Mouse (Mus musculus): Measurements from ENCODE around the gene Pcdh19. TPM values are rescaled to one million over a fixed set of nuclear protein-coding genes. Genes with fewer than 3 reads are reported as not detected.
A peak's percentile ranks its signal among the peaks of the same experiment; 100 is the strongest.
"Not testable (repeated sequence)": the region's sequence is repeated elsewhere in the genome, so short reads cannot be mapped to it uniquely, and the experiment has no call there.

Pcdh19 gene
- 0.39 and 0.62 TPM in 2 replicates for polyA plus RNA-seq (2015; fragmentation: Nextera tagmentation; extraction: Ambion mirVana)

DNA sequence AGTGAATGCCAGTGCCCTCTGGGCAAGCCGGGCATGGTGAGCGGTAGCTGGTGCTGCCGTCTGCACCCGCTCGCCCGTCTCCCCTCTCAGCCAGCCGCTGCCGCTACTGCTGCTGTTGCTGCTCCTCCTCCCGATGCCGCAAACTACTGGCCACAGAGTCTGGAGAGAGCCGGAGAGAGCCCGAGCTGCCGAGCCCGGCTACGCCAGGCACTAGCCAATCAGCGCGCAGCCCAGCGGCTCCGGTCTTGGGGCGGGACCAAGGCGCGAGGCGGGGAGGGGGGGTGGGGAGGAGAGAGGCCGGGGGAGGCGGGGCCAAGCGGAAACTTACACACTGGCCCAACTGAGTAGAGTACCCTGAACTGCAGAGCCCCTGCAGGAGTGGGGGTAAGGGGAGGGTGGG is at the start of gene Pcdh19:
Gene Pcdh19 (minus strand): TSS at position 148 of the 400 bp plus-strand sequence.
- Histone ChIP-seq H3K27ac (ENCODE audit: low read length) (no peak within 1 kb of the TSS), H3K4me3 (ENCODE audit: low read depth, low read length) (peak within 1 kb of the TSS; percentile 43), H3K9ac (replicated peaks; ENCODE audit: low read depth) (no peak within 1 kb of the TSS), H3K9me3 (ENCODE audit: low read length) (no peaks in the 10 kb centered on the region), H3K4me2 (replicated peaks; ENCODE audit: low read depth, low read length) (peak within 1 kb of the TSS; percentile 73), H3K27me3 (replicated peaks; ENCODE audit: insufficient read depth, low read length) (0 out of 2 replicates have a peak, but pooled peaks cover 13% of the 10 kb centered on the region), H3K4me1 (ENCODE audit: insufficient read depth, low read depth, low read length) (no peaks in the 10 kb centered on the region), H3K36me3 (ENCODE audit: insufficient read depth, low read length) (no peaks in the 10 kb centered on the region)
- peak; percentile 80 for DNase-seq (ENCODE audit: low spot score)
- TF ChIP-seq CTCF (IDR thresholded peaks at IDR 0.05) (no peak), EP300 (IDR thresholded peaks at IDR 0.05) (no peak)
- 10% methylated on average over 11 of the region's 26 CpGs for WGBS
- peak; percentile 95 for ATAC-seq

DNA sequence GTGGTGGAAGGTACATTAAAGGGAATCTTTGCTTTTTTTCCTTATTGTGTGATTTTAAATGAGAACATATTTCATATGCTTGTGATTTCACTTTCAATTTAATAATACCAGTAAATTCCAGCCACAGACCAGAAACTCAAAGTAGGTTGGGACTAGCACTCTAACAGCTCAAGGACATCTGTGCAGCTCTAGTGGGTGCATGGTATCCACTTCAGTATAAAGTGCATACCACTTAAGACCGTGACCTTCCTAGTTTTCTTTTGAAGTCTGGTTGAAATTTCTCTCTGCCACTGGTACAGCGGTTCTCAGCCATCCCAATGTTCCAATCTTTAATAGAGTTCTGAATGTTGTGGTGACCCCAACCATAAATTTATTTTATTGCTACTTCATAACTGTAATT is 47.1 kb upstream of the Pcdh19 start:
- DNase-seq (ENCODE audit: low spot score), result peak; percentile 65
- 0 out of 2 replicates have a peak overlapping the region, but pooled peaks have one; percentile 33 for H3K4me2 ChIP-seq (replicated peaks; ENCODE audit: low read depth, low read length)
- H3K9ac ChIP-seq (replicated peaks; ENCODE audit: low read depth), result no peak overlapping the region
- no peaks in the 10 kb centered on the region for H3K4me1 ChIP-seq (ENCODE audit: insufficient read depth, low read depth, low read length)
- peak overlapping the region; percentile 15; the same call in 1 of the 2 replicates for H3K4me3 ChIP-seq (ENCODE audit: low read depth, low read length)
- H3K9me3 ChIP-seq (ENCODE audit: low read length), result no peaks in the 10 kb centered on the region
- no peaks in the 10 kb centered on the region for H3K27me3 ChIP-seq (replicated peaks; ENCODE audit: insufficient read depth, low read length)
- 0 out of 2 replicates have a peak overlapping the region, but pooled peaks have one; percentile 52 for H3K27ac ChIP-seq (ENCODE audit: low read length)
- ATAC-seq, result peak; percentile 95
- no peaks in the 10 kb centered on the region for H3K36me3 ChIP-seq (ENCODE audit: insufficient read depth, low read length)
- 47% methylated on average over 2 of the region's 2 CpGs for WGBS
- TF ChIP-seq CTCF (IDR thresholded peaks at IDR 0.05) (no peak), EP300 (IDR thresholded peaks at IDR 0.05) (peak; percentile 70)

- Histone ChIP-seq H3K4me2 (replicated peaks; ENCODE audit: low read depth, low read length) (peak overlapping the region; percentile 33), H3K36me3 (ENCODE audit: insufficient read depth, low read length) (no peaks in the 10 kb centered on the region), H3K9ac (replicated peaks; ENCODE audit: low read depth) (no peak overlapping the region), H3K4me3 (ENCODE audit: low read depth, low read length) (no peak overlapping the region; the same call in 1 of the 2 replicates), H3K27ac (ENCODE audit: low read length) (no peak overlapping the region), H3K27me3 (replicated peaks; ENCODE audit: insufficient read depth, low read length) (no peaks in the 10 kb centered on the region), H3K9me3 (ENCODE audit: low read length) (no peaks in the 10 kb centered on the region), H3K4me1 (ENCODE audit: insufficient read depth, low read depth, low read length) (no peaks in the 10 kb centered on the region)
- DNase-seq (ENCODE audit: low spot score) (peak; percentile 46), ATAC-seq (peak; percentile 46; the same call in 1 of the 2 replicates)
- WGBS, result 48% methylated on average over 6 of the region's 6 CpGs
- TF ChIP-seq EP300 (IDR thresholded peaks at IDR 0.05) (no peak), CTCF (IDR thresholded peaks at IDR 0.05) (peak; percentile 72)
These were observed 46.2 kb upstream of the Pcdh19 start for GRCm38 (mm10) chrX:133734984-133735383.

GRCm38 (mm10) chrX:133721517-133721916 is 32.7 kb upstream of the Pcdh19 start:
- Histone ChIP-seq H3K36me3 (ENCODE audit: insufficient read depth, low read length) (no peaks in the 10 kb centered on the region), H3K27me3 (replicated peaks; ENCODE audit: insufficient read depth, low read length) (no peaks in the 10 kb centered on the region), H3K9ac (replicated peaks; ENCODE audit: low read depth) (no peak overlapping the region), H3K9me3 (ENCODE audit: low read length) (no peaks in the 10 kb centered on the region), H3K27ac (ENCODE audit: low read length) (no peak overlapping the region), H3K4me1 (ENCODE audit: insufficient read depth, low read depth, low read length) (no peaks in the 10 kb centered on the region), H3K4me3 (ENCODE audit: low read depth, low read length) (no peak overlapping the region), H3K4me2 (replicated peaks; ENCODE audit: low read depth, low read length) (no peak overlapping the region)
- TF ChIP-seq CTCF (IDR thresholded peaks at IDR 0.05), result no peak
- no peak for TF ChIP-seq EP300 (IDR thresholded peaks at IDR 0.05)
- ATAC-seq (no peak), DNase-seq (ENCODE audit: low spot score) (no peak)
- 54% methylated on average over 3 of the region's 3 CpGs for WGBS

DNA sequence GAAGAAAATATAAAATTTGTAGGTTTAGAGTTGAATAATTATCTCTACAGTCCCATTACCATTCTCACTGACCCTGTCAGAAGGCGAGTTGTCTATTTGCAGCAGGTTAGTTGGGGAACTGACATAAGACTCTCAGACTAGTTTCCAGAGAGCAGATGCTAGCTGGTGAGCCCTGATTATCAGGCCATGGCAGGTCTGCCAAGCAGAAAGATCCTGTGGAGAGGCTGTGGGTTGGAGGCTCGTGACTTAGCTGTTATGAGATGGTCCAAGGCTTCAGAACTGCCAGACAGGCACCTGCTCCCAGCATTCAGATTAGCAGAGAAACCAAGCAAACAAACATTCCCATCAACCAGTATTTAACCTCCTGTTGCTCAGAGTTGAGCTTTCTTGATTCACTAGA is 21.8 kb upstream of the Pcdh19 start:
- Histone ChIP-seq H3K27ac (ENCODE audit: low read length) (no peak overlapping the region), H3K4me3 (ENCODE audit: low read depth, low read length) (no peak overlapping the region), H3K9me3 (ENCODE audit: low read length) (no peaks in the 10 kb centered on the region), H3K9ac (replicated peaks; ENCODE audit: low read depth) (no peak overlapping the region), H3K36me3 (ENCODE audit: insufficient read depth, low read length) (no peaks in the 10 kb centered on the region), H3K4me2 (replicated peaks; ENCODE audit: low read depth, low read length) (no peak overlapping the region), H3K4me1 (ENCODE audit: insufficient read depth, low read depth, low read length) (no peaks in the 10 kb centered on the region), H3K27me3 (replicated peaks; ENCODE audit: insufficient read depth, low read length) (no peaks in the 10 kb centered on the region)
- TF ChIP-seq EP300 (IDR thresholded peaks at IDR 0.05), result no peak
- TF ChIP-seq CTCF (IDR thresholded peaks at IDR 0.05), result no peak
- no peak for ATAC-seq
- WGBS, result 45% methylated on average over 2 of the region's 2 CpGs
- no peak for DNase-seq (ENCODE audit: low spot score)

- Histone ChIP-seq H3K27ac (ENCODE audit: low read length) (no peak overlapping the region), H3K9me3 (ENCODE audit: low read length) (no peaks in the 10 kb centered on the region), H3K9ac (replicated peaks; ENCODE audit: low read depth) (no peak overlapping the region), H3K36me3 (ENCODE audit: insufficient read depth, low read length) (no peaks in the 10 kb centered on the region), H3K4me3 (ENCODE audit: low read depth, low read length) (no peak overlapping the region), H3K27me3 (replicated peaks; ENCODE audit: insufficient read depth, low read length) (no peaks in the 10 kb centered on the region), H3K4me1 (ENCODE audit: insufficient read depth, low read depth, low read length) (no peaks in the 10 kb centered on the region), H3K4me2 (replicated peaks; ENCODE audit: low read depth, low read length) (no peak overlapping the region)
- ATAC-seq, result no peak
- DNase-seq (ENCODE audit: low spot score), result no peak
- 74% methylated on average over 1 of the region's 1 CpGs for WGBS
- TF ChIP-seq CTCF (IDR thresholded peaks at IDR 0.05) (no peak), EP300 (IDR thresholded peaks at IDR 0.05) (no peak)
These were observed 14.1 kb upstream of the Pcdh19 start for GRCm38 (mm10) chrX:133702902-133703301.

DNA sequence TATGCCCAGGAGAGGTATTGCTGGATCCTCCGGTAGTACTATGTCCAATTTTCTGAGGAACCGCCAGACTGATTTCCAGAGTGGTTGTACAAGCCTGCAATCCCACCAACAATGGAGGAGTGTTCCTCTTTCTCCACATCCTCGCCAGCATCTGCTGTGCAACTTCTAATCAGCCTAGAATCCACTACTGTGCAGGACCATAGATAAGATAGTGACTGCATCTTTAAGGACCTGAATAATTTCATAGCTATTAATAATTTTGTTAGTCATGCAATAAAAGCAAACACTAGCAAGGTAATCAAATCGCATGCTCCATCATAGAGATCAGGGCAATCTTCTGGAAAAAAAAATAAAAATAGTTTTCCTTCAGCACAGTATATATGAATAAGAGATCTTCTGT is 9.1 kb upstream of the Pcdh19 start:
- H3K4me3 ChIP-seq (ENCODE audit: low read depth, low read length); H3K27me3 ChIP-seq (replicated peaks; ENCODE audit: insufficient read depth, low read length); ATAC-seq; H3K4me2 ChIP-seq (replicated peaks; ENCODE audit: low read depth, low read length); H3K27ac ChIP-seq (ENCODE audit: low read length); H3K9ac ChIP-seq (replicated peaks; ENCODE audit: low read depth); H3K36me3 ChIP-seq (ENCODE audit: insufficient read depth, low read length); H3K9me3 ChIP-seq (ENCODE audit: low read length); H3K4me1 ChIP-seq (ENCODE audit: insufficient read depth, low read depth, low read length); DNase-seq (ENCODE audit: low spot score): not testable (repeated sequence)
- WGBS, result 80% methylated on average over 2 of the region's 4 CpGs
